Mouse (Mus musculus) lung, adult 2 months (tissue): ENCODE measurements around the gene Tpd52l1.

ENCODE experiments used
- CTCF ChIP-seq: fragments of 200-500 bp; IDR thresholded peaks from 2 replicates; pipeline ENCODE4 v1.5.1; 2011; ENCODE audit warnings: mild to moderate bottlenecking, low read length, control low read depth; ENCODE audit not compliant: insufficient read depth
- POLR2A ChIP-seq: fragments of 200-500 bp; IDR thresholded peaks from 2 replicates; pipeline ENCODE4 v1.6.1; 2011; ENCODE audit warnings: low read depth, mild to moderate bottlenecking, control low read depth, low read length, borderline replicate concordance; ENCODE audit errors: extremely low read depth

DNA sequence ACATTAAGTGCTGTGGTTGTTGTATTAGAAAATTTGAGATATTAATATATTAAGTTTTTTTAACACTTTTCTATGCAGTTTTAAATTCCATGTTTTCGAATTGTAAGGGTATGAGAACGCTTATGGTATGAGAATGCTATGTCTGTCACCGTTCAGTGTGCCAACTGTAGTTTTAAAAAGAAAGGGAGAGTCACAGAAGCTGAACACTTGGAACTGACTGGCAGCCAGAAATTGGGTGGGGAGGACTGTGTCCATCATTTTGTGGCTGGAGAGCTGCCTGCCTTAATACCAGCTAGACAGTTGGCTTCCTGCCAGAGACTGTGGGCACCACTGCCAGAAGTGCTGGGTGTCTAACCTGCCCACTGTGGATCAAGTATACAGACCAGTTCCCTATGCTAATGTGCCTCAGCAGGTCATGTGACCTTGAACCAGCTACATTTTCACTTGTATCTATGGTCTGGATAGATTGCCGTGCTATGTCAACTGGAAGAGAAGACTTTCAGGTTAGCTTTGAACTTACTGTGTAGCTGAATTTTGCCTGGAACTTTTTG, 114.5 kb downstream of the Tpd52l1 start:
- TF ChIP-seq POLR2A (no peak), CTCF (no peak)
